Mouse (Mus musculus): ENCODE data around the gene Sigirr.
A peak's percentile ranks its signal among the peaks of the same experiment; 100 is the strongest.

The Sigirr gene

GRCm38 (mm10) chr7:141099911-141100691, at the start of gene Sigirr:
TSS of gene Sigirr (minus strand) at chr7:141100572.
- DNase-seq (ENCODE audit: low read depth, low spot score) = no peak

- DNase-seq (ENCODE audit: low read depth, low spot score) = no peak
These were observed 48.3 kb upstream of the Sigirr start for GRCm38 (mm10) chr7:141148639-141149038.

GRCm38 (mm10) chr7:141147044-141147443, 46.7 kb upstream of the Sigirr start:
- DNase-seq (ENCODE audit: low read depth, low spot score) = no peak

- no peak for DNase-seq (ENCODE audit: low read depth, low spot score)
These were observed 45.7 kb upstream of the Sigirr start for GRCm38 (mm10) chr7:141146043-141146595.

- DNase-seq (ENCODE audit: low read depth, low spot score) = no peak
These were observed 45.0 kb upstream of the Sigirr start for GRCm38 (mm10) chr7:141145403-141145802.

GRCm38 (mm10) chr7:141144650-141145049, 44.3 kb upstream of the Sigirr start:
- DNase-seq (ENCODE audit: low read depth, low spot score) = no peak

GRCm38 (mm10) chr7:141143861-141144260, 43.5 kb upstream of the Sigirr start:
- DNase-seq (ENCODE audit: low read depth, low spot score) = no peak

GRCm38 (mm10) chr7:141143112-141143511, 42.7 kb upstream of the Sigirr start:
- DNase-seq (ENCODE audit: low read depth, low spot score) = no peak

- no peak for DNase-seq (ENCODE audit: low read depth, low spot score)
These were observed 41.0 kb upstream of the Sigirr start for GRCm38 (mm10) chr7:141141326-141141725.

GRCm38 (mm10) chr7:141131904-141132755, 31.8 kb upstream of the Sigirr start:
- no peak for DNase-seq (ENCODE audit: low read depth, low spot score)

GRCm38 (mm10) chr7:141131024-141131820, 30.9 kb upstream of the Sigirr start:
- peak; percentile 90 for DNase-seq (ENCODE audit: low read depth, low spot score)

- DNase-seq (ENCODE audit: low read depth, low spot score) = no peak
These were observed 23.1 kb upstream of the Sigirr start for GRCm38 (mm10) chr7:141123517-141123856.

GRCm38 (mm10) chr7:141122689-141123516, 22.5 kb upstream of the Sigirr start:
- DNase-seq (ENCODE audit: low read depth, low spot score) = peak; percentile 96

GRCm38 (mm10) chr7:141122245-141122644, 21.9 kb upstream of the Sigirr start, which contains the start of gene Ptdss2:
TSS of gene Ptdss2 (plus strand) at chr7:141122382.
- DNase-seq (ENCODE audit: low read depth, low spot score) = no peak

GRCm38 (mm10) chr7:141121051-141121531, 20.7 kb upstream of the Sigirr start:
- no peak for DNase-seq (ENCODE audit: low read depth, low spot score)

- no peak for DNase-seq (ENCODE audit: low read depth, low spot score)
These were observed 20.2 kb upstream of the Sigirr start for GRCm38 (mm10) chr7:141120605-141121004.

GRCm38 (mm10) chr7:141119487-141119886, 19.1 kb upstream of the Sigirr start:
- DNase-seq (ENCODE audit: low read depth, low spot score) = no peak

- DNase-seq (ENCODE audit: low read depth, low spot score) = no peak
These were observed 17.3 kb upstream of the Sigirr start, which contains the start of gene Ano9 for GRCm38 (mm10) chr7:141117636-141118035. TSS of gene Ano9 (minus strand) at chr7:141117806.

- no peak for DNase-seq (ENCODE audit: low read depth, low spot score)
These were observed 15.5 kb upstream of the Sigirr start for GRCm38 (mm10) chr7:141115874-141116273.

- DNase-seq (ENCODE audit: low read depth, low spot score) = no peak
These were observed 2.8 kb upstream of the Sigirr start for GRCm38 (mm10) chr7:141103161-141103560.

Data from embryo, embryonic 11.5 days (tissue).